Mouse (Mus musculus) embryo, embryonic 11 days (tissue): ENCODE measurements around the gene Inpp1.

Source experiments
- DNase-seq: peaks from one replicate; pipeline ENCODE4 v3.0.0-alpha.2; 2015

Gene Inpp1

DNA sequence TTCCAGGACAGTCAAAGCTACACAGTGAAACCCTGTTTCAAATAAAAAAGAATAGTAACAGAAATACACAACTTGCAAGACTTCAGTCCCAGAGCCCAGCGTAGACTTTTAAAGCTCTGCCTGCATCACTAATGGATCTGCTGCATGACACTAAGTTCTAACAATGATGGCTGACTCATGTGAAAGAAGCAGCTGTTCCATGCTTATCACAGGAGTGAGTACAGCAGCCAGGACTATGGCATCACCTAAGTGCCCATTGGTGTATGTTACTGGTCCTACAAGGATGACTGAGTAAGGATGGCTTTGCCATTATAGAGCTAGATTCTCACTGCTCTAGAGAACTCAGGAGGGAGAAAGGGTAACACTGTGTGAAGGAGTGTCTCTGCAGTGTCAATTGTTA lies 30.2 kb downstream of the Inpp1 start:
- DNase-seq, result no peak

DNA sequence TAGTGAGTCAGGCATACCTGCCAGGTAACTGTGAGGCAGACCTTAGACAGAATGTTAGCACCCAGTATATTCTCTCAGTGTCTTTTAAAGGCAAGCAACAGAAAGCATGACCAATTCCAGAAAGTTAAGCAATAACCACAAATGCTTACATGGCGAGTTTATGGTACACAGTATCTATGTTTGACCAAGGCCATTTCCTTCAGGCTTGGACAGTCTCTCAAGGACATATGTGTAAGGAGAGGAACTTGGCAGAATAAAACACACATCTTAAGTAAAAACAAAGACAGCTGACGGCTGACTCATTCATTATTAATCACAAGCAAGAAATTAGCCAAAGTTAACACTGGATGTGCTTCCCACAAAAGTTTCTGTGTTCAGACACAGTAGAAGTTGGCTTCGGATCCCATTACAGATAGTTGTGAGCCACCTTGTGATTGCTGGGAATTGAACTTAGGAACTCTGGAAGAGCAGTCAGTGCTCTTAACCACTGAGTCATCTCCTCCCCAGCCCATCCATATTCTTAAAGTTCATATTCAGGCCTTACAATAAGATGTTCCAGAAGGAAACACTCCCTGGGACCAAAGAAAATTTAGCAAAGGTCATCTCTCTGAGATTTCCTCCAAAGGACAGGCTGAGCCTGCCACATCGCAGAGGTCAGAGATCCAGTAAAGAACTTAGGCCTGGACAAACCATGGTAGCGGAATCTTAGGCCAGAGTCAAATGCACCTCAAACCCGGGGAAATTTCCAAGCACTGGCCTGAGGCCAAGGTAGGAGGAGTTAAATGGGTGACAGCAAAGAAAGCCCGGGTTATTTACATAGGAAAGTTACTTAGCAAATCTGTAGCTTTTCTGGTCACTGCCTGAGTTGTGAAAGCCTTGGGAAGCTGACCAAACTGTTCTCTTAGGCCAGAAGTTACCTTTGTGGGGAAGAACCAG lies 52.0 kb downstream of the Inpp1 start:
- DNase-seq, result no peak

DNA sequence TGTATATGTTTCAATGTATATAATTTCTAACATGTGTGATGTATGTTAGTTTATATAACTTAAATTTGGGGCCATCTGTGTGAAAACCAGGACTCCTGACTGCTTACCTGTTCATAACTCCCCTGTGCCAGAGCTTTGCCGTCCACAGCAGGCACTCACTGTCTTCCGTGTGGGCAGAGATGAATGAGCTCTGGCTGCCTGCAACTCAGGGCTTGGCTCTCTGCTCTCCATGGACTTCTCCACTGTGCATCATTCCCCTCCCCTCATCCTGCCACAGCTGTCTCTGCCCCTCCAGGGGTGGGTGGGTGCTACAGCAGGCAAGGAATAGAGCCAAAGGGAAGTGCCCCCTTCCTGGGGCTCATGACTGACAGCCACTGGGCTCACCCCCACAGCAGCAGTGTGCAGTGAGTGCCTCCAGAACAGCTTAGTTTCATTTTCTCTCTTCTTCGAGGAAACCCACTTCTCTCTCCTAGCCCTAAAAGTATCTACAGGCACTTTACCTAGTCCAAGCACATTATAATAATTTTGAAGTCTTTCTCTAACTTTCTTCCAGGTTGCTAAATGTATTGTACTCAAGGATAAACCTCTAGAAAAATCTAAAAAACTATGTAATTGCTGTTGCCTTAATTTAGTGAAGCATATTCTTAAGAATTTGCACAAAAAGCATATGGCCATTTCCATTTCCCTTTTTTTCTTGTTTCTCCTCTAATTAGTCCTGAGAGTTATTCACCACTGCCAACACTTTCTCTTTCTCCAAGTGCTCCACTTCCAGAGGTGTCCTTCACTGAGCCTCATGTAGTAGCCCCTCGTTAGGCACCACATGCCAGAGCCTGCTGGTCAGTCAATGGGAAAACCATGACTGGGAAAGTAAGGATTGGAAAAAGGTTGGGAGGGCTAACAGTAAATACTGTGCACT lies 53.3 kb downstream of the Inpp1 start:
- DNase-seq, result no peak

DNA sequence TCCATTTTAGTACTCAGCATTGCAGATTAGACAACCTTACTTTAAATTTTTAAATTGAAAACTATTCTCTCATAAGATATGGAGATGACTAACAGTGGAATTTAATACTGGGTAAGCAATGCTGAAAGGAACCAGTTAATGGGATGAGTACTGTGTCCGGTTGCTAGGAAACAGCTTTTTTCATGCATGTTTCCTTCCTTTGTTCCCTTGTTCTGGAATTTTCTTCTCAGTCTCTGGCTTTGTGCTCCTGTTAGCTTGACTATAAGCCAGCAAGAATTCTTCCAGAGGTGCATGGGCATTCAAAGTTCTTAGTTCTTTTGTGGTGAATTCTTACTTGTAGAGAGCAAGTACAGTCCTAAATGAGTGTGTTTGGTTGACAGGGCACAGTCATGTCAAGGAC lies 59.3 kb downstream of the Inpp1 start:
- peak; percentile 19 for DNase-seq

DNA sequence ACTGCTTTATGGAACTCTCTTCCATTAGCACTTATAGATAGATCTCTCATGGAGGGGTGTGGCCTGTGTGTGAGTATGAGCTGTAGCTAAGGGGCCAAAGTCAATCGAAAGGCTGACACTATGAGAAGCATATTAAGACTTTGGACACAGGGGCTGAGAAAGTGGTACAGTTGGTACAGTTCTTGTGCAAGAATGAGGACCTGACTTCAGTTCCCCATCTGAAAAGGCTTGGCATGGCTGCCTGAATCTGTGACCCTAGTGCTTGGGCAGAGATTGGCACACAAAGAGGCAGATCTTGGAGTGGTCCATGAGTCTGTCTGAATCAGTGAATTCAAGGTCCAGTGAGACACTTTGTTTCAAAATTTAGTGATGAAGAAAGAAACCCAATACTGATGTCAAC lies 63.2 kb downstream of the Inpp1 start:
- DNase-seq, result no peak

DNA sequence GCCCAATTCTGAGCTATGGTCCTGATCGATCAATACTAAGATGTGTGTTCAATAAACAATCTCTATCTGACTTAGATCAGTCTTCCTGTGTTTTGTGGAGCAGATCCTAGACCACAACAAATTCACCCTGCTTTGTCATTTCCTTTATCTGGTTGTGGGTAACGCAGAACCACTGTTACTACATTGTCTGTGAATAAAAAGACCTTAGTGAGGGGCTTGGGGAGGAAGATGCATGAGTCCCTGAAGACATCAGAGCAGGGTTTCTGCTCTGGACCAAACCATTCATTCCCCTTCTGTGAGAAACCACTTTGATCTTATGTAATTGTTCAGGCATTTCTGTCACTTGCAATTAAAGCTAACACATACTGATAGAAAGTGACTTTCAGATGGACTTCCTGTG lies 63.7 kb downstream of the Inpp1 start:
- no peak for DNase-seq

DNA sequence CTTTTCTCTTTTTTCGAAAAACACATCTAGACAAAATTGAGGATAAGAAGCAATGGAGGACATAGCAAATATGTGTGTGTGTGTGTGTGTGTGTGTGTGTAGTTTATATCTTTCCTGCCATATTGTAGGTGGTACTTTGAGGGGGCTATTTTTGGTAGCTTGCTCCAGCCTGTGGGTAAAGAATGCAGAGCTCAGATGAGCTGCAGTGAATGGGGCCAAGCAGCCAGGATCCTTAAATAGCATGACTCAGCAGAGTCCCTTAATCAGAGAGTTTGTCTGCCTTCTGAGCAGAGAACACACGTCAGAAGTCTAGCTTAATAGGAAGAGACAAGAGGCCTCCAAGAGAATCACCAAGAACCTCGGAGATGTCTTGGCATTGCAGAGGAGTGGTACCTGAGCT lies 64.8 kb downstream of the Inpp1 start:
- no peak for DNase-seq

DNA sequence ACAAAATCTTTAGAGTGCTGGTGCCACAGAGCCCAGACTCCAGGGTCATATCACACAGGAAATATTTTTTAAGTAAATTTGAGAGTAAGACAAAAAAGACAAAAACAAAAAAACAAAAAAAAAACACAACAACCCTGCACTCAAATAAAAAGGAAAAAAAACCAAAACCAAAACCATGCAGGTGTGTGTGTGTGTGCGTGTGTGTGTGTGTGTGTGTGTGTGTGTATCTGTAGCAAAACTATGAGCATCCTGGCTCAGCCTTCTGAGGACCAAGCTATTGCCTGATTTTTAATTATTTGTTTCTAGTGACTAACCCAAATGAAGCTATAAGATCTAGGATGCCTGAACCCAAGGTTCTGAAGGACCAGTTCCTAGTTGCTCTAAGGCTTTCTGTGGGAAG lies 65.9 kb downstream of the Inpp1 start:
- no peak for DNase-seq

DNA sequence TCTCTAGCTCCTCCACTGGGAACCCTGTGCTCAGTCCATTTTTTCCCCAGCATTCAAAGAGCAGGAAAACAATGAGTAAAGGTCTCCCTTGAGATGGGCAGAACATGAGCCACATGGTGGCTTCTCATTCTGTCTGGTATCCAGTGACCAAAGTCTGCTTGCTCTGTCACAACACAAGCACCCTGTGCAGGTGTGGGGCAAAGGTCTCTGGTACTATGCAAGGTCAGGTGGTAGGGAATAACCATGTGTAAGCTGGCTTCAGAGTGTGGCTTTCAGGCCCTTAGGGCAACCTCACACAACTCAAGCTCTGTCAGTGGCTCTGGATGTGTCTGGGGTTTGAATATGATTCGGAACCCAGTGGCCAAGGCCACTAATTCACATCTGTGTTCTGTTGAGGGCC lies 67.5 kb downstream of the Inpp1 start:
- no peak for DNase-seq

DNA sequence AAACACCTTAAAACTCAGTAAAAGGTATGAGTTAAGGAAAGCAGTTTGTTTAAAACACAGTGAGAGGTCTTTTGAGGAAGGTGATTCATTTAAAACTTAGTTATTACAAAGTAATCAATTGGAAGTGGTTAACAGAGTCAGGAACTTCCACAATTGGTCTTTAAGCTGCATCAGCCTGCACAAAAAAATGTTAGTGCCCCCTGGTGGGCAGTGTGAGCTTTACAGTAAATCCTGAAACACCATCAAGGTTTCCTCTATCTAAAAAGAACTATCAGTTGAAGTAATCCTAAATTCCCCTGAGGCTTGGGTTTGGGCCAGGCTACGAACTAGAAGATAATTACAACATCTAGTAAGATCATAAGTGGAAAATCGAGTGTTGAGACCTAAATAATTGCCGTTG lies 69.2 kb downstream of the Inpp1 start:
- peak; percentile 70 for DNase-seq

DNA sequence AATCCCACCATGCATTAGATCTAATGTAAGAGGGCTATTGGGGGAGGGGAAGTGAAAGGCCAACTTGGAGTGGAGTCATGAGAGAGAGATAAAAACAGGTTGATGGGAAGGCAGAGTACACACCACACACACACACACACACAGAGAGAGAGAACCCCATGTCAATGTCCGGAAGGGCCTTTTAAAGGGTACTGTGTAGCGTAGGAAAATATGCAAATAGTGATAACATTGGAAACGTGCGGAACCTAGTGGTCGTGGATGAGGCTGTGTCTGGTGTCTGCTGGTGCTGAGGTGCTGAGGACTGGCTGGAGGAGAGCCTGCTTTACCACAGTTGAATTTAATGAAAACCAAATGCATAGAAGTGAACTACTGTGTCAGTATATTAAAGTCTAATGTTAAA lies 74.9 kb downstream of the Inpp1 start:
- DNase-seq, result no peak
